Mouse (Mus musculus): ENCODE results near the gene Gm11563. TPM values are rescaled to one million over a fixed set of nuclear protein-coding genes. Genes with fewer than 3 reads are reported as not detected.
A peak's percentile ranks its signal among the peaks of the same experiment; 100 is the strongest.

The Gm11563 gene
- polyA plus RNA-seq, 1 experiment = not detected

- no peak overlapping the region for H3K4me3 ChIP-seq (ENCODE audit: insufficient read depth, poor library complexity, severe bottlenecking)
- H3K36me3 ChIP-seq (ENCODE audit: control insufficient read depth, insufficient read depth) = no peaks in the 10 kb centered on the region
- H3K79me3 ChIP-seq (ENCODE audit: low read depth) = no peaks in the 10 kb centered on the region
- no peaks in the 10 kb centered on the region for H3K79me2 ChIP-seq (ENCODE audit: control insufficient read depth, insufficient read depth)
- TF ChIP-seq MYOG (IDR thresholded peaks at IDR 0.05; ENCODE audit: control insufficient read depth, extremely low read depth, insufficient read length) = no peak
- TF ChIP-seq CTCF (IDR thresholded peaks at IDR 0.05; ENCODE audit: control insufficient read depth, insufficient read depth, insufficient read length) = no peak
- TF ChIP-seq MAX (IDR thresholded peaks at IDR 0.05) = no peak
- no peak for TF ChIP-seq CEBPB (IDR thresholded peaks at IDR 0.05; ENCODE audit: low read depth)
- TF ChIP-seq FOSL1 (IDR thresholded peaks at IDR 0.05; ENCODE audit: insufficient read depth, low read length, poor library complexity, severe bottlenecking) = no peak
- TF ChIP-seq USF1 (IDR thresholded peaks at IDR 0.05; ENCODE audit: low read depth) = no peak
- H3ac ChIP-seq (ENCODE audit: control insufficient read depth, insufficient read length, low read depth) = no peak overlapping the region
- no peaks in the 10 kb centered on the region for H3K27me3 ChIP-seq (ENCODE audit: control insufficient read depth, insufficient read depth, insufficient read length)
Measured at GRCm38 (mm10) chr11:99640926-99641325, 17.8 kb downstream of the Gm11563 start.

- no peaks in the 10 kb centered on the region for H3K79me2 ChIP-seq (ENCODE audit: control insufficient read depth, insufficient read depth)
- no peaks in the 10 kb centered on the region for H3K36me3 ChIP-seq (ENCODE audit: control insufficient read depth, insufficient read depth)
- TF ChIP-seq MYOG (IDR thresholded peaks at IDR 0.05; ENCODE audit: control insufficient read depth, extremely low read depth, insufficient read length) (no peak), CTCF (IDR thresholded peaks at IDR 0.05; ENCODE audit: control insufficient read depth, insufficient read depth, insufficient read length) (no peak), CEBPB (IDR thresholded peaks at IDR 0.05; ENCODE audit: low read depth) (no peak), USF1 (IDR thresholded peaks at IDR 0.05; ENCODE audit: low read depth) (no peak), MAX (IDR thresholded peaks at IDR 0.05) (no peak), MYOD1 (IDR thresholded peaks at IDR 0.05; ENCODE audit: control insufficient read depth, insufficient read length, low read depth) (no peak), FOSL1 (IDR thresholded peaks at IDR 0.05; ENCODE audit: insufficient read depth, low read length, poor library complexity, severe bottlenecking) (no peak)
- H3K79me3 ChIP-seq (ENCODE audit: low read depth) = no peaks in the 10 kb centered on the region
- H3K27me3 ChIP-seq (ENCODE audit: control insufficient read depth, insufficient read depth, insufficient read length) = no peaks in the 10 kb centered on the region
- no peak overlapping the region for H3ac ChIP-seq (ENCODE audit: control insufficient read depth, insufficient read length, low read depth)
- H3K4me3 ChIP-seq (ENCODE audit: insufficient read depth, poor library complexity, severe bottlenecking) = no peak overlapping the region
Measured at GRCm38 (mm10) chr11:99637086-99637485, 21.7 kb downstream of the Gm11563 start.

DNA sequence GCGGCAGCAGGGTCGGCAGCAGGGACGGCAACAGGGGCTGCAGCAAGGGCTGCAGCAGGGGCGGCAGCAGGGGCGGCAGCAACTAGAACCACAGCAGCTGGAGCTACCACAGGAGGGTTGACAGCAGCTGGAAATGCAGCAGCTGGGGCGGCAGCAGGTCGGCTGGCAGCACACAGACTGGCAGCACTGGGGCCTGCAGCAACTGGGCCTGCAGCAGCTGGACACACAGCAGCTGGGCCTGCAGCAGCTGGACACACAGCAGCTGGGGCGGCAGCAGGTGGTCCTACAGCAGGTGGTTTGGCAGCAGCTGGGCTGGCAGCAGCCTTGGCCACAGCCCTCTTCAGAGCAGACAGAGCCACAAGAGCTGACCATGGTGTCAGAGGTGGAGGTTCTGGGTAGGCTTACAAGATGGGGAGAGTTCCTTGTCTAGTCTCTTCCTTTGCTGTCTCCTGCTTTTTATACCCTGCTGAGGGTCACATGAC is 24.1 kb downstream of the Gm11563 start, which contains the start of gene Krtap4-2:
Gene Krtap4-2, minus strand, starts transcription at position 432 of the 482 bp plus-strand sequence.
- Histone ChIP-seq H3ac (ENCODE audit: control insufficient read depth, insufficient read length, low read depth) (no peak within 1 kb of the TSS), H3K79me3 (ENCODE audit: low read depth) (no peaks in the 10 kb centered on the region), H3K27me3 (ENCODE audit: control insufficient read depth, insufficient read depth, insufficient read length) (no peaks in the 10 kb centered on the region), H3K4me3 (ENCODE audit: insufficient read depth, poor library complexity, severe bottlenecking) (no peak within 1 kb of the TSS), H3K36me3 (ENCODE audit: control insufficient read depth, insufficient read depth) (no peaks in the 10 kb centered on the region), H3K79me2 (ENCODE audit: control insufficient read depth, insufficient read depth) (no peaks in the 10 kb centered on the region)
- no peak for TF ChIP-seq CTCF (IDR thresholded peaks at IDR 0.05; ENCODE audit: control insufficient read depth, insufficient read depth, insufficient read length)
- no peak for TF ChIP-seq USF1 (IDR thresholded peaks at IDR 0.05; ENCODE audit: low read depth)
- TF ChIP-seq MYOD1 (IDR thresholded peaks at IDR 0.05; ENCODE audit: control insufficient read depth, insufficient read length, low read depth) = peak; percentile 85
- TF ChIP-seq CEBPB (IDR thresholded peaks at IDR 0.05; ENCODE audit: low read depth) = no peak
- TF ChIP-seq FOSL1 (IDR thresholded peaks at IDR 0.05; ENCODE audit: insufficient read depth, low read length, poor library complexity, severe bottlenecking) = no peak

DNA sequence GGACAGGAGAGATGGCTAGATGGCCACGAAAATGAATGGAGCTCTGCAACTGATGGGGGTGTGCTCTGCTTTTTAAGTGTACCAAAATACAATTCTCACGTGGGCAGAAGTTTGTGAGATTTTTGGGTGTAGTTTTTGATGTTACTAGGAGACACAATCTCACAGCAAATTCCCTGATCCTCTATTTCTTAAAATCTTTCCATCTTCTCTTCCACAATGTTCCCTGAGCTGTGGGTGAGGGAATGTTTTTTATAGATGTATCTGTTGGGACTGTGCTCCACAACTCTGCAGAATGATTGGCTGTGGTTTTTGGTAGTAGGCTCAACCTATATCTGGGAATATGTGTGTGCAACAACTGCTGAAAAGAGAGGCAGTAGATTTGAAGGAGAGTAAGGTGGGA is 25.5 kb downstream of the Gm11563 start:
- no peaks in the 10 kb centered on the region for H3K27me3 ChIP-seq (ENCODE audit: control insufficient read depth, insufficient read depth, insufficient read length)
- H3K79me2 ChIP-seq (ENCODE audit: control insufficient read depth, insufficient read depth) = no peaks in the 10 kb centered on the region
- no peaks in the 10 kb centered on the region for H3K36me3 ChIP-seq (ENCODE audit: control insufficient read depth, insufficient read depth)
- H3K79me3 ChIP-seq (ENCODE audit: low read depth) = no peaks in the 10 kb centered on the region
- TF ChIP-seq MYOG (IDR thresholded peaks at IDR 0.05; ENCODE audit: control insufficient read depth, extremely low read depth, insufficient read length) (no peak), CTCF (IDR thresholded peaks at IDR 0.05; ENCODE audit: control insufficient read depth, insufficient read depth, insufficient read length) (no peak), USF1 (IDR thresholded peaks at IDR 0.05; ENCODE audit: low read depth) (no peak), MYOD1 (IDR thresholded peaks at IDR 0.05; ENCODE audit: control insufficient read depth, insufficient read length, low read depth) (no peak), CEBPB (IDR thresholded peaks at IDR 0.05; ENCODE audit: low read depth) (no peak), MAX (IDR thresholded peaks at IDR 0.05) (no peak), FOSL1 (IDR thresholded peaks at IDR 0.05; ENCODE audit: insufficient read depth, low read length, poor library complexity, severe bottlenecking) (no peak)
- H3K4me3 ChIP-seq (ENCODE audit: insufficient read depth, poor library complexity, severe bottlenecking) = no peak overlapping the region
- H3ac ChIP-seq (ENCODE audit: control insufficient read depth, insufficient read length, low read depth) = no peak overlapping the region

DNA sequence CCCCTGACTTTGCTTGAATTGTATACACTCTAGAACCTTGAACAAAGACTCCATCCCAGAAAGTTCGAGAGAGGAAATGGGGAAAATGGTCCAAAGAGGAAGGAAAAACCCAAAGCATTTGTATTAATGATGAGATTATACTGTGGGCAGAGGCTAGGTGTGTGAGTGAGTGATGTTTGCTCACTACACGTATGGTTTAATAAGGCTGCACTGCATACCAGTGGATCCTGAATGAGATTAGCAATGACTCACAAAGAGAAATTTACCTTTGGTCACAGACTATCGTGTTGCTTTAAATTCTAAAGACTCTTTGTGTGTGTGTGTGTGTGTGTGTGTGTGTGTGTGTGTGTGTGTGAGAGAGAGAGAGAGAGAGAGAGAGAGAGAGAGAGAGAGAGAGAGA is 27.9 kb downstream of the Gm11563 start:
- Histone ChIP-seq H3K79me2 (ENCODE audit: control insufficient read depth, insufficient read depth) (no peaks in the 10 kb centered on the region), H3K4me3 (ENCODE audit: insufficient read depth, poor library complexity, severe bottlenecking) (no peak overlapping the region), H3ac (ENCODE audit: control insufficient read depth, insufficient read length, low read depth) (no peak overlapping the region), H3K36me3 (ENCODE audit: control insufficient read depth, insufficient read depth) (no peaks in the 10 kb centered on the region), H3K27me3 (ENCODE audit: control insufficient read depth, insufficient read depth, insufficient read length) (no peaks in the 10 kb centered on the region), H3K79me3 (ENCODE audit: low read depth) (no peaks in the 10 kb centered on the region)
- no peak for TF ChIP-seq CEBPB (IDR thresholded peaks at IDR 0.05; ENCODE audit: low read depth)
- TF ChIP-seq MYOD1 (IDR thresholded peaks at IDR 0.05; ENCODE audit: control insufficient read depth, insufficient read length, low read depth) = no peak
- no peak for TF ChIP-seq MAX (IDR thresholded peaks at IDR 0.05)
- no peak for TF ChIP-seq MYOG (IDR thresholded peaks at IDR 0.05; ENCODE audit: control insufficient read depth, extremely low read depth, insufficient read length)
- TF ChIP-seq FOSL1 (IDR thresholded peaks at IDR 0.05; ENCODE audit: insufficient read depth, low read length, poor library complexity, severe bottlenecking) = no peak
- no peak for TF ChIP-seq USF1 (IDR thresholded peaks at IDR 0.05; ENCODE audit: low read depth)
- no peak for TF ChIP-seq CTCF (IDR thresholded peaks at IDR 0.05; ENCODE audit: control insufficient read depth, insufficient read depth, insufficient read length)

DNA sequence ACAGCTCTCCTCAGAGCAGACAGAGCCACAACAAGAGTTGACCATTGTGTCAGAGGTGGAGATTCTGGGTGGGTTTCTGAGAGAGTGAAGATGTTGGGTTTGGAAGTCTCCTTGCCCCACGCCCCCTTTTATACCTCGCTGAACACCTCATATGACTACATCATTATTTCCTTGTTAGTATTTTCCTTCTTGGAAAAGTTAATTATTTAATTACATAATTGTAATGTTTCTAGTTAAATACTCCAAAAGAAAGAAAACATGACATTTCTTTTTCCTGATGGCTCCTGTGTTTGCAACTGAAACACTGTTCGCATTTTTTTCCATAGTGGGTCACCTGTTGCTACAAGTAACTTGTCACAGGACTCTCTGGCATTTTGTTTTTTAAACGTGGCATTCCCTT is 30.6 kb downstream of the Gm11563 start, which contains the start of gene Krtap4-1:
Gene Krtap4-1, minus strand, starts transcription at position 101 of the 400 bp plus-strand sequence.
- TF ChIP-seq MAX (IDR thresholded peaks at IDR 0.05) (no peak), CTCF (IDR thresholded peaks at IDR 0.05; ENCODE audit: control insufficient read depth, insufficient read depth, insufficient read length) (no peak), MYOG (IDR thresholded peaks at IDR 0.05; ENCODE audit: control insufficient read depth, extremely low read depth, insufficient read length) (no peak), MYOD1 (IDR thresholded peaks at IDR 0.05; ENCODE audit: control insufficient read depth, insufficient read length, low read depth) (no peak), USF1 (IDR thresholded peaks at IDR 0.05; ENCODE audit: low read depth) (no peak), FOSL1 (IDR thresholded peaks at IDR 0.05; ENCODE audit: insufficient read depth, low read length, poor library complexity, severe bottlenecking) (no peak), CEBPB (IDR thresholded peaks at IDR 0.05; ENCODE audit: low read depth) (no peak)
- Histone ChIP-seq H3K27me3 (ENCODE audit: control insufficient read depth, insufficient read depth, insufficient read length) (no peaks in the 10 kb centered on the region), H3K79me2 (ENCODE audit: control insufficient read depth, insufficient read depth) (no peaks in the 10 kb centered on the region), H3K4me3 (ENCODE audit: insufficient read depth, poor library complexity, severe bottlenecking) (no peak within 1 kb of the TSS), H3K36me3 (ENCODE audit: control insufficient read depth, insufficient read depth) (no peaks in the 10 kb centered on the region), H3ac (ENCODE audit: control insufficient read depth, insufficient read length, low read depth) (no peak within 1 kb of the TSS), H3K79me3 (ENCODE audit: low read depth) (no peaks in the 10 kb centered on the region)
